Mouse (Mus musculus): ENCODE results near the gene Wipi1. TPM values are rescaled to one million over a fixed set of nuclear protein-coding genes. Genes with fewer than 3 reads are reported as not detected.

Gene Wipi1
- total and polyA plus RNA-seq, 3 experiments: 1.8 to 2.2 (median 2.0) TPM

DNA sequence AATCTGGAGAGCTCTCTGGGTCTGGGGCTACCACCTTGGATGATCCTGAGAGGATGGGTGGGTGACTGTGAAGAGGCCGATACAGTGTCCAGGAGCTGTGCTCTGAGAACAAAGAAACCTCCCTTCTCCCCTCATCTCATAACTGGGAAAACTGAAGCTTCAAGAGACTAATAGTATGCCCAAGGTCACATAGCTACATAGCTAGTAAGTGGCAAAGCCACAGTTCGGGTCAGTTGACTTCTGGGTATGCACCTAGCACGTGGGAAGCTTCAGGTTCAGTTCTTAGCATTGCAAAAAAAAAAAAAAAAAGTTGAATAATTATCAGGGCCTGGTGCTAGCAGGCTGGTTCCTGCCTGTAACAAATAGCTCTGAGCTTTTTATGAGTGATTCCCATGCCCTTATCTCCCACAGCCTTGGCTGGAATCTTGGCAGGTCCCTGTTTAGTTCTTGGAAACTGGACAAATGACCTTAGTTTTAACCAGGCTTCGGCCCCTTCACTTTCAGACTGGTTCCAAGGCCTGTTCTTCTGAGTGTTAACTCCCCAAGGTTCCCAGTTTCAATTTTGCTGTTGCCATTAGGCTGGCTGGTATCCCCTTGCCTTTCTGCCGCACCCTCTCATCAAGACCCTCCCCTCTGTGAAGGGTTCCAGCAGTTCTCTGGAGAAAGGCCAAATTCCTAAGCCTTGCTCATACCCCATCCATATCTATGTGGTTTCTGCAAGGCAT is 29.9 kb upstream of the Wipi1 start:
- Histone ChIP-seq H3K4me2 (ENCODE audit: insufficient read depth, low read depth, poor library complexity, severe bottlenecking) (no peak overlapping the region), H3K79me2 (replicated peaks; ENCODE audit: control insufficient read depth, extremely low read depth, insufficient read depth, poor library complexity, severe bottlenecking) (no peaks in the 10 kb centered on the region), H3K36me3 (replicated peaks in 1 of 2; ENCODE audit: control insufficient read depth in 1 of 2, insufficient read depth in 1 of 2, low read length in 1 of 2) (no peaks in the 10 kb centered on the region), H3K27ac (ENCODE audit: insufficient read depth, low read depth) (no peak overlapping the region), H3K27me3 (replicated peaks) (peaks cover 11% of the 10 kb centered on the region), H3K9ac (ENCODE audit: insufficient read depth, low read depth) (no peak overlapping the region), H3K9me3 (replicated peaks; ENCODE audit: low read length) (no peaks in the 10 kb centered on the region), H3K4me3 (replicated peaks in 1 of 3; ENCODE audit: low read depth in 2 of 3, low read length in 2 of 3, poor library complexity in 1 of 3) (no peak overlapping the region), H3K4me1 (ENCODE audit: control insufficient read depth in 1 of 2, insufficient read depth in 2 of 2) (peaks cover 0 to 2% of the 10 kb centered on the region in 2 experiments; a peak in 1 of 4 replicates)
- no peak for DNase-seq (ENCODE audit: extremely low read depth)
- TF ChIP-seq ZKSCAN1 (IDR thresholded peaks at IDR 0.05; ENCODE audit: borderline replicate concordance, low read depth, low read length) (no peak), NRF1 (IDR thresholded peaks at IDR 0.05; ENCODE audit: low read depth, low read length) (no peak)
- in situ Hi-C loops (cut with MboI; ENCODE audit: low pct_ligation_motif_present, low pct_unique_long_range_greater_than_20kb, low sequenced_read_pairs) (no loop called here), dilution Hi-C loops (cut with MboI; ENCODE audit: extremely low pct_ligation_motif_present, extremely low pct_unique_long_range_greater_than_20kb, low sequenced_read_pairs) (no loop called here)

DNA sequence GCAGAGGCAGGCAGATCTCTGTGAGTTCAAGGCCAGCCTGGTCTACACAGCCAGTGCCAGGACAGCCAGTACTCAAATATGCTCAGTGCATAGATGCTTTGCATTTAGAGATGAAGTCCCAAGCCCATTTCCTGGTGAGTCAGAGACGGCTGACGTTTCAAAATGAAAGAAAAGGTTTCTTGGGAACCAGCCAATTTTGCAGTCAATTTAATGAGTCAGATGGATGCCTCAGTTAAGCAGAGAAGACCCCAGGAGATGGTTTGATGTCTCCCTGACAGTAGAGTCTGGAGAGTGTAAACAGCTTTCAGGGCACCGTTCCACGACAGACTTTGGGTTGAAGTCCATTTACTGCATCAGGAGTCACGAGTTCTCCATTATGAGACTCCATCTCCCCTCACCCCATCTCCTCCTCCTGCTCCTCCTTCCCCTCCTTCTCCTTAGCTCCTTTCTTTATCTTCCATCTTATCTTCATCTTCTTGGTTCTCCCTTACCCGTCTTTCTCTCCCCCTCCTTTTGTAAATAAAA is 24.2 kb upstream of the Wipi1 start:
- dilution Hi-C loops (cut with MboI; ENCODE audit: extremely low pct_ligation_motif_present, extremely low pct_unique_long_range_greater_than_20kb, low sequenced_read_pairs): no loop called here
- H3K36me3 ChIP-seq (replicated peaks in 1 of 2; ENCODE audit: control insufficient read depth in 1 of 2, insufficient read depth in 1 of 2, low read length in 1 of 2): no peaks in the 10 kb centered on the region

DNA sequence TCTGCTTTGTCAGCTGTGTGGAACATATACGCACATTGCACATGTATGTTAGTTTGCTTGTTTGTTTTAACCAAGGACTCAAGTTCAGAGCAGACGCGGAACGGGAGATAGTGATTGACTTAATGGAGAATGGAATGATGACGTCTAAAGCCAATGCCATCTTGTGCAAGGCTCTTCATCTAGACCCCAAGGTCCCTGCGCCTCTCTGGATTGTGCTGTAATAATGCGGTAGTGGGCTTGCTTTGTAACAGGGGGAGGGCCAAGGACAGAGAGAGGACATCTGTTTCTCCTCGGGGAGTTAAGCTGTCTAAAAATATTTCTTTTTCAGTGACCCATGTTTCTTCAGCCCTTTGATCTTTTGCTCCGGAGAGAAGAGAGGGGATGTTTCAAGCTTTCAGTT is 23.2 kb upstream of the Wipi1 start:
- in situ Hi-C loops (cut with MboI; ENCODE audit: low pct_ligation_motif_present, low pct_unique_long_range_greater_than_20kb, low sequenced_read_pairs) (no loop called here), dilution Hi-C loops (cut with MboI; ENCODE audit: extremely low pct_ligation_motif_present, extremely low pct_unique_long_range_greater_than_20kb, low sequenced_read_pairs) (no loop called here)
- no peaks in the 10 kb centered on the region for H3K79me2 ChIP-seq (replicated peaks; ENCODE audit: control insufficient read depth, extremely low read depth, insufficient read depth, poor library complexity, severe bottlenecking)
- TF ChIP-seq CHD2 (IDR thresholded peaks at IDR 0.05; ENCODE audit: low read length) (no peak), E2F4 (IDR thresholded peaks at IDR 0.05; ENCODE audit: insufficient replicate concordance, low read depth, low read length) (no peak), UBTF (IDR thresholded peaks at IDR 0.05; ENCODE audit: low read depth, low read length) (no peak), CTCF (conservative IDR thresholded peaks at IDR 0.05 in 1 of 2, IDR thresholded peaks at IDR 0.05 in 1 of 2; ENCODE audit: low read depth in 2 of 2, low read length in 2 of 2) (no peak), RCOR1 (conservative IDR thresholded peaks at IDR 0.05; ENCODE audit: low read depth, low read length) (no peak), USF2 (conservative IDR thresholded peaks at IDR 0.05; ENCODE audit: low read depth, low read length) (no peak), POLR2AphosphoS2 (IDR thresholded peaks at IDR 0.05; ENCODE audit: low read depth, low read length) (no peak), GABPA (IDR thresholded peaks at IDR 0.05; ENCODE audit: insufficient replicate concordance, low read depth, low read length) (no peak), TBP (conservative IDR thresholded peaks at IDR 0.05; ENCODE audit: low read depth, low read length) (no peak), ZKSCAN1 (IDR thresholded peaks at IDR 0.05; ENCODE audit: borderline replicate concordance, low read depth, low read length) (no peak), HCFC1 (IDR thresholded peaks at IDR 0.05; ENCODE audit: low read depth, low read length) (no peak), JUN (IDR thresholded peaks at IDR 0.05; ENCODE audit: insufficient read depth, low read depth, low read length) (no peak)
- no peaks in the 10 kb centered on the region for H3K27me3 ChIP-seq (replicated peaks)
- no peak overlapping the region for H3K9ac ChIP-seq (ENCODE audit: insufficient read depth, low read depth)
- no peak for DNase-seq (ENCODE audit: extremely low read depth)
- no peaks in the 10 kb centered on the region for H3K36me3 ChIP-seq (replicated peaks in 1 of 2; ENCODE audit: control insufficient read depth in 1 of 2, insufficient read depth in 1 of 2, low read length in 1 of 2)
- no peak overlapping the region for H3K27ac ChIP-seq (ENCODE audit: insufficient read depth, low read depth)
- no peak overlapping the region for H3K4me3 ChIP-seq (replicated peaks in 1 of 3; ENCODE audit: low read depth in 2 of 3, low read length in 2 of 3, poor library complexity in 1 of 3)
- H3K4me1 ChIP-seq (ENCODE audit: control insufficient read depth in 1 of 2, insufficient read depth in 2 of 2): peaks cover 0 to 6% of the 10 kb centered on the region in 2 experiments; a peak in 2 of 4 replicates
- H3K4me2 ChIP-seq (ENCODE audit: insufficient read depth, low read depth, poor library complexity, severe bottlenecking): no peak overlapping the region
- H3K9me3 ChIP-seq (replicated peaks; ENCODE audit: low read length): no peaks in the 10 kb centered on the region

More for the DNA sequence above, 24.2 kb upstream of the Wipi1 start:
- H3K4me1 ChIP-seq (ENCODE audit: control insufficient read depth in 1 of 2, insufficient read depth in 2 of 2): peaks cover 0 to 6% of the 10 kb centered on the region in 2 experiments; a peak in 2 of 4 replicates
- no peak overlapping the region for H3K4me3 ChIP-seq (replicated peaks in 1 of 3; ENCODE audit: low read depth in 2 of 3, low read length in 2 of 3, poor library complexity in 1 of 3)
- no peaks in the 10 kb centered on the region for H3K9me3 ChIP-seq (replicated peaks; ENCODE audit: low read length)
- H3K27ac ChIP-seq (ENCODE audit: insufficient read depth, low read depth): no peak overlapping the region
- no peak overlapping the region for H3K9ac ChIP-seq (ENCODE audit: insufficient read depth, low read depth)
- no peaks in the 10 kb centered on the region for H3K27me3 ChIP-seq (replicated peaks)
- no peak for DNase-seq (ENCODE audit: extremely low read depth)
- in situ Hi-C loops (cut with MboI; ENCODE audit: low pct_ligation_motif_present, low pct_unique_long_range_greater_than_20kb, low sequenced_read_pairs): no loop called here
- TF ChIP-seq HCFC1 (IDR thresholded peaks at IDR 0.05; ENCODE audit: low read depth, low read length) (no peak), SMC3 (IDR thresholded peaks at IDR 0.05; ENCODE audit: low read depth, low read length) (no peak), MAFK (IDR thresholded peaks at IDR 0.05; ENCODE audit: insufficient replicate concordance, low read length) (no peak), POLR2A (IDR thresholded peaks at IDR 0.05; ENCODE audit: low read depth, low read length) (no peak), NRF1 (IDR thresholded peaks at IDR 0.05; ENCODE audit: low read depth, low read length) (no peak), SIN3A (IDR thresholded peaks at IDR 0.05; ENCODE audit: low read length) (no peak), TBP (conservative IDR thresholded peaks at IDR 0.05; ENCODE audit: low read depth, low read length) (no peak), ZC3H11A (IDR thresholded peaks at IDR 0.05; ENCODE audit: low read depth, low read length) (no peak), CHD2 (IDR thresholded peaks at IDR 0.05; ENCODE audit: low read length) (no peak), MXI1 (IDR thresholded peaks at IDR 0.05; ENCODE audit: low read depth, low read length) (no peak), UBTF (IDR thresholded peaks at IDR 0.05; ENCODE audit: low read depth, low read length) (no peak)
- H3K4me2 ChIP-seq (ENCODE audit: insufficient read depth, low read depth, poor library complexity, severe bottlenecking): 0 out of 2 replicates have a peak overlapping the region, but pooled peaks have one; percentile 24
- H3K79me2 ChIP-seq (replicated peaks; ENCODE audit: control insufficient read depth, extremely low read depth, insufficient read depth, poor library complexity, severe bottlenecking): no peaks in the 10 kb centered on the region
